Mouse (Mus musculus) limb, embryonic 10.5 days (tissue): ENCODE results near the gene Cd4. TPM values are rescaled to one million over a fixed set of nuclear protein-coding genes. Genes with fewer than 3 reads are reported as not detected.

Source experiments
- DNase-seq: peaks from one replicate; pipeline ENCODE4 v3.0.0-alpha.2; 2017; ENCODE audit warnings: low spot score
- H3K27ac ChIP-seq: fragments of 300-500 bp; sonication (generic); 2 replicates; pipeline ENCODE4 v1.5.1; 2016; ENCODE audit warnings: mild to moderate bottlenecking
- H3K27me3 ChIP-seq: fragments of 300-500 bp; sonication (generic); 2 replicates; pipeline ENCODE4 v1.6.1; 2016; ENCODE audit warnings: low read depth, mild to moderate bottlenecking; ENCODE audit not compliant: poor library complexity, severe bottlenecking
- H3K36me3 ChIP-seq: fragments of 300-500 bp; sonication (generic); 2 replicates; pipeline ENCODE4 v1.6.1; 2016; ENCODE audit warnings: mild to moderate bottlenecking, moderate library complexity
- H3K4me1 ChIP-seq: fragments of 300-500 bp; sonication (generic); 2 replicates; pipeline ENCODE4 v1.6.1; 2016
- H3K4me3 ChIP-seq: fragments of 300-500 bp; sonication (generic); 2 replicates; pipeline ENCODE4 v1.5.1; 2016; ENCODE audit warnings: mild to moderate bottlenecking, moderate library complexity
- H3K9me3 ChIP-seq: fragments of 300-500 bp; sonication (generic); replicated peaks from 2 replicates; pipeline ENCODE4 v1.6.1; 2016; ENCODE audit warnings: mild to moderate bottlenecking
- WGBS: fragments of 180-500 bp; shearing (Covaris S2); methylation state at CpG from one replicate; pipeline ENCODE4 v1.1.7; 2016; 5-methylcytosine and 5-hydroxymethylcytosine counted together
- polyA plus RNA-seq: library from polyadenylated mRNA; unstranded; fragments of >200 nt; fragmentation: Nextera tagmentation; extraction: Ambion mirVana; gene quantifications from 2 replicates; pipeline ENCODE4 v1.2.1, GENCODE M21; 2016

The Cd4 gene
- polyA plus RNA-seq, 1 experiment from 2014 or later: not detected

DNA sequence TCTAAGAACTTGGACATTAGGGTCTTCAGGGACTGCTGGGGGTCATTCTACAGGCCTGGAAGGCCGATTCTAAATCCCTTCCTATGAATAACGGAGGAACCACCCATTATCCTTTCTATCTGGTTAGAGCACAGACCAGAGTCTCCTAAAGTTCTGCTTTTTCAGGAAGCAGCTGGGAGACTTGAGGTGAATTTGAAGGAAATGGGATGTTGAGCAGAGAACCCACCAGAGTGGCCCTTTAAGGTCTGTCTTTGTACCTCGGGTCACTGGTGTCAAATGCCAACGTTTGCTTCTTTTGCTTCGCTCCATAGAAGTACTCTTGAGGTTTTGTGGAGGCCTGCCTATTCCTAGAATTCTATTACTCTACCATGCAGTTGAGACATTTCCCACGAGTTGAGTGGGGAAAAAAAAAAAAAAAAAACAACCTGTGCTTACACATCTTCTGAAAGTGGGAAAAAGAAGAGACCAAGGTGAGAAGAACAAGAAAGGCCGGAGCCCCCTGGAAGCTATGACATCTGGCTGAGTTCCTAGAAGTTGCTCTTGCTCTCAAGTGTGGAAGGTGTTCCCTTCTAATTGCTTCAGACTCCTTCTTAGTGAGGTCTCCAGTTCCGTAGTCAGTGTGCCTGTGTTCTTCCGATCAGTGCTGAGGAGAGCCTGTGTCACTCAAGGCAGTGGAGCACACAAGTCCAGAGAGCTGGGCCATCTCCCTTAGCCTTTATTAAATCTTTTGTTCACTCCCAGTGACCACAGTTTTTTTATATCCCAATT, 32.5 kb upstream of the Cd4 start:
- Histone ChIP-seq H3K4me1 (peaks cover 69% of the 10 kb centered on the region), H3K27me3 (no peaks in the 10 kb centered on the region), H3K36me3 (no peaks in the 10 kb centered on the region), H3K9me3 (no peaks in the 10 kb centered on the region), H3K27ac (peak overlapping the region; percentile 100), H3K4me3 (peak overlapping the region; percentile 97)
- DNase-seq: no peak
- WGBS: 26% methylated on average over 9 of the region's 9 CpGs

DNA sequence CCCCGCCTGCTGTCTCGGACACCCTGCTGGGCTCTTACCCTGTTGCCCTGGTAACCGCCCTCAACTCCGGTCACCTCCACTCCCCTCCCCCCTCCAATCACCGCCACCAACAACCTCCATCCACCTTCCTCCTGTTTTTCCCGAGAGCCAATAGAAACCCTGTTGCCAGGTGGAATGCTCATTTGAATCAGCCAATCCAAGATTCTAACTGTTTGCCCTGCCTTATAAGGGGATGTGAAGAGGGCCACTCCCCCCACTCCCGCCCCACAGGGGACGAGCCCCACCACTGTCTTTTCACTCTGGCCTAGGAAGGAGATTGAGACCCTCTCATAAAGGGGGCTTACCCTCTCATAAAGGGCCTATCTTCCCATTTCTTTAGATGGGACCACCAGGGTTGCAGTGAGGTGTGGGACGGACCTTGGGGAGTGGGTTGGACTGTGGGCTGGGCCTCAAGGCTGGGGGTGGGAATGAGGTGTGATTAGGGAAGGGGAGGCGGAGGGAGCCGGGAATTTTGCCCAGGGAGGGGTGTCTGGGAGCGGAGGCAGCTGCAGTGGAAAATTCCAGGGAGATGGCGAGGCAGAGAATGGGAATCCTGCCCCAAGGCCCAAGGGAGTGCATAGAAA, 31.8 kb upstream of the Cd4 start, which contains the start of gene Ptms:
Gene Ptms, minus strand, starts transcription at position 409 of the 623 bp plus-strand sequence.
- H3K36me3 ChIP-seq: peaks cover 4% of the 10 kb centered on the region
- peak within 1 kb of the TSS; percentile 97 for H3K4me3 ChIP-seq
- H3K27ac ChIP-seq: peak within 1 kb of the TSS; percentile 100
- WGBS: under 1% methylated on average over 13 of the region's 13 CpGs
- H3K4me1 ChIP-seq: peaks cover 71% of the 10 kb centered on the region
- peak; percentile 95 for DNase-seq
- no peaks in the 10 kb centered on the region for H3K27me3 ChIP-seq
- no peaks in the 10 kb centered on the region for H3K9me3 ChIP-seq

DNA sequence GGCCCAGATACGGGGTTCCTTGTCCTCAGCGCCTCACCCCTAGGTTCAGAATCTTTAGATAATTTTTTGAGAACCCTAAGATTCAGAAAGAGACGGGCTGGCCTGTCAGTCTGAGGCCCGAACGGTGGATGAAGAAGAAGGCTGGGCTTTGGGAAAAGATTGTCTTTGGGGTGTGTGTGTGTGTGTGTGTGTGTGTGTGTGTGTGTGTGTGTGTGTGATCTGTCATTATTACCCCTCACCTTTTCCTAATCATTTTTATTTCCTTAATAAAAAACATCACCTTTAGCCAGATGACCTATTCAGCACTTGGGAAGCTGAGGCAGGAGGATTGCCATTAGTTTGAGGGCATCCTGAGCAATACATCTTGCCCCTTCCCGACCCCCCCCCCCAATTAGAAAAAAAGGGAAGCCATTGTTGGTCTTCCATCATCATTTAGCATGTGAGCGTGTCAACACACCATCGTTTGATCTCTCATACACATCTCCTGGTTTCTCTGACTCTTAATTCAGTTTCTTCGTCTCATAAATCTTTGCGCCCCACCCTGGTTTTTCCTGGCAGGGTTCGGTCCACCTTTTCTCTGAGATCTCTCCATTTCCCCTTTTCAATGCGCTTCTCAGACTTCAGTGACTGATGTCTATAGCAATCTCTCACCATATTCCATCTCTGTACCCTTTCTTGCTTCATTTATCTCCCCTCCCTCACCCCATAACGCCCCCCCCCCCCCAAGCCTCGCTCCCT, 31.0 kb upstream of the Cd4 start:
- Histone ChIP-seq H3K27me3 (0 out of 2 replicates have a peak, but pooled peaks cover 3% of the 10 kb centered on the region), H3K27ac (peak overlapping the region; percentile 100), H3K36me3 (peaks cover 11% of the 10 kb centered on the region), H3K4me1 (peaks cover 78% of the 10 kb centered on the region), H3K4me3 (peak overlapping the region; percentile 97), H3K9me3 (no peaks in the 10 kb centered on the region)
- DNase-seq: no peak
- WGBS: 32% methylated on average over 14 of the region's 14 CpGs

DNA sequence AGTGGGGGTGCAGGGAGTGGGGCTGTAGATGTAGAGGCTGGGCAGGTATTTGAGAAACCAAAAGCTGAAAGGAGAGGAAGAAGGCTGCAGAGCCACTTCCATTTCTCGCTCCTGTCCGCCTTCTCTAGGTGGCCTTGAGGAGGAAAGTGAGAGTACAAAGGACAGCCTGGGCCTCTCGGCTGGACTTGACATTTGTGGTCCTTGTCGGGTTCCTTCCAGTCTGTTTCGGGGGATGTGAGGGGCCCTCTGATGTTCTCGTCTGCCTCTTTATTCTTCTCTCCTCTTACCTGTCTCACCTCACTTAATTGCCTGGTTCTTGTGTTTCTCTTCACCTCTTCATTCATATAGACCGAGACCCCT, 30.3 kb upstream of the Cd4 start:
- H3K27me3 ChIP-seq: peaks cover 10% of the 10 kb centered on the region; the same call in 1 of the 2 replicates
- peaks cover 86% of the 10 kb centered on the region for H3K4me1 ChIP-seq
- WGBS: 8% methylated on average over 7 of the region's 7 CpGs
- peak overlapping the region; percentile 100 for H3K27ac ChIP-seq
- peaks cover 19% of the 10 kb centered on the region for H3K36me3 ChIP-seq
- H3K9me3 ChIP-seq: no peaks in the 10 kb centered on the region
- no peak for DNase-seq
- H3K4me3 ChIP-seq: peak overlapping the region; percentile 97

DNA sequence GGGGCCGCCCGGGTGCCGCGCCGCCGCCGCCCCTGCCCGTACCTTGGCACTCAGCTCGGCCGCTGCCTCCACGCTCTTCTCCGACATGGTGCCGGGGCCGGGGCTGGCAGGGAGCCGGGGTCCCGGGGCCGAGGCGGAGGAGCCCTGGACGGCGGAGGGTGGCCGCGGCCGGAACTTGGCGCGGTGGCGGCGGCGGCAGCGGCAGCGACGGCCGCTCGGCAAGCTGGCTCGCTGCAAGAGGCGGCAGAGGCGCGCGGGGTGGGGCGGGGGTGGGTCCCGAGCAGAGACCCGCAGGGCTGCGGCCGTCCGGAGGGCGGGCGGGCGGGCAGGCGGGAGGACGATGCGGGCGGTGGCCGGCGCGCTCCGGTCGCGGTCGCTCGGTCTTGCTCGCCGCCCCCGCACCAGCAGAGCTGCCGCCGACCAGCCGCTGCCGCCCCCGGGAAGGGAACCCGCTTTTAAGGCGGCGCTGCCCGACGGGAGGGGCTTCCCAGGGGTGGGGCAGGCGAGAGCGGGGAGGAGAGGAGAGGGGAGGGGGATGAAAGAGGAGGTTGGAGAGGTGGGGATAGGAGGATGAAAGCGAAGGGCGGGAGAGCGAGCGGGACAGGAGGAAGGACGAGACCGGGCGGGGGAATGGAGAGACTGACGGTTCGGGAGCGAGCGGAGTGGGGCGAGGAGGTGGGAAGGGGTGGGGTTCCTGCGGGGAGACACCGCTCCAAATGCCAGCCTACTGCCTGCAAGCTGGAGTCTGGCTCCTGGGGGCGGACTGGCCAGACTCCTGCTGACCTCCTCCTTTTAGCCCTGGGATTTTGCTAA, 29.7 kb upstream of the Cd4 start:
- H3K4me1 ChIP-seq: peaks cover 82% of the 10 kb centered on the region
- peaks cover 11% of the 10 kb centered on the region; the same call in 1 of the 2 replicates for H3K27me3 ChIP-seq
- H3K9me3 ChIP-seq: no peaks in the 10 kb centered on the region
- H3K36me3 ChIP-seq: peaks cover 25% of the 10 kb centered on the region
- peak; percentile 91 for DNase-seq
- H3K27ac ChIP-seq: peak overlapping the region; percentile 100
- under 1% methylated on average over 89 of the region's 89 CpGs for WGBS
- peak overlapping the region; percentile 97 for H3K4me3 ChIP-seq

DNA sequence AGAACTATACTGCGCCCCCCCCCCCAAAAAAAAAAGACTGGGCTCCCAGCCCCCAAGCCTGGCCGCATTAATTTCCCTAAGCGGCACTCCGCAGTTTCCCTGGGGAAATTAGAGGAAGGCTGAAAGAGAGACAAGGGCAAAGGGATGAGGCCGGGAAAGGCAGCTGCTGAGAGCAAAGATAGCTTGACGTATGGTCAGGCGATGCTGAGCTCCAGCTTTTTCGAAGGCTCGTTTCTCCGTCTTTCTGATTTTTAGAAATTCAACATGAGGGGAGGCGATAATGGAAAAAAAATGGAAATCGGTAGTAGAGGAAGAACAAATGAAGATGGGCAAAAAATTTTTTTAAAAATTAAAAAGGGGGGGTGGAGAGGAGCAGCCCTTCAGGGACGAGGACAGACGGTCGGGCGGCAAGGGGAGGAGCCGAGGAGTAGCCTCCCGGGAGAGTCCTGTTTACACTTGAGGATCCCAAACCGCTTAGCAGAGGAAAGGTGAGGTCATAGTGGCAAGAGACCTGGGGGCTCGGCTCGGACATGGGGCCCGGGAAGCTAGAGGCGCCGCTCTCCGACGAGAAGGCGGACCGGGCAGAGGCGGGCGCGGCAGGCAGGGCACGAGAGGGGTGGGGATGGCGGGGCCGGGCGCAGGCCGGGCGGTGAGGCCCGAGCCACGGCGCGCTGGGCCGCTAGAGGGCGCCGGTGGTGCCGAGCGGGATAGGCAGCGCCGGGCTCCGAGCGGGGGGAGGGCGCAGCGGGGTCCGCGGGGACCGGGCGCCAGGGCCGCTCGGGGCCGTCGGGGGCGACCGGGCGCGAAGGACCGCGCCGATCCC, 28.9 kb upstream of the Cd4 start:
- Histone ChIP-seq H3K27me3 (peaks cover 11% of the 10 kb centered on the region; the same call in 1 of the 2 replicates), H3K36me3 (peaks cover 30% of the 10 kb centered on the region), H3K4me1 (peaks cover 81% of the 10 kb centered on the region), H3K9me3 (no peaks in the 10 kb centered on the region), H3K4me3 (peak overlapping the region; percentile 97), H3K27ac (peak overlapping the region; percentile 100)
- WGBS: 1% methylated on average over 40 of the region's 67 CpGs
- peak; percentile 92 for DNase-seq

DNA sequence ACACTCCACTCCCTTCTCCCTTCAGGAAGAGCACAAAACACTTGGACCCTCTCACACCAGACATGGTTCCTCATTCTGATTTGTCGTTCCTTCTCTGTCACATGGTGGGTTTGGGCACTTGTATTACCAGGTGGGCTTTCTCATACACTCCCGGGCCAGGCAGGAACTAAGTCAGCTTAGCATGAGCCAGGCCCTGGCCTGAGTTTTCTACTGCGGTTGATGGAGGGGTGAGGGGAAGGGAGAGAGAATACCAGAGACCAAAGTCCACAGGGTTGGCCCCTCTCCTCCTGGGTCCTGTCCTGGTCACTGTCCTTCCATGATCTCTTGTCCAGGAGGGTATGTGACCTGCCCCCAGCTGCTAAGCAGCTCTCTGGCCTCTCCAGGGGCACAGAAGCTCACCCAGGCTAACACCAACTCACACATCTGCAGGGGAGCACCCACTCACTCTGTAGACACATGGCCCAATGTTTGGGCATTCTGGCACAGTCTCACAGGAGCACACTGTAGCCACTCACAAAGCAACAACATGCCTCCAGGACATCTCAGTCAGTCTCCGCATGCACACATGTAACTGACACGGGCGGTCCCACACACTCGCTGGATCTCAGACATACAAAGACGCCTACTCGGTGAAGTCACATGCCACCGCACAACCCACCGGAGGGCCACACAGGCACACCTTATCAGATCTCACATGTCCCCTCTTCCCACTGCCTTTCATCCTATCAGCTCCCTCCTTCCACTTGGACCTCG, 28.1 kb upstream of the Cd4 start:
- WGBS: 12% methylated on average over 12 of the region's 12 CpGs
- Histone ChIP-seq H3K4me3 (peak overlapping the region; percentile 97), H3K27ac (peak overlapping the region; percentile 100), H3K27me3 (peaks cover 16% of the 10 kb centered on the region), H3K36me3 (peaks cover 30% of the 10 kb centered on the region), H3K4me1 (peaks cover 79% of the 10 kb centered on the region), H3K9me3 (no peaks in the 10 kb centered on the region)
- DNase-seq: no peak

DNA sequence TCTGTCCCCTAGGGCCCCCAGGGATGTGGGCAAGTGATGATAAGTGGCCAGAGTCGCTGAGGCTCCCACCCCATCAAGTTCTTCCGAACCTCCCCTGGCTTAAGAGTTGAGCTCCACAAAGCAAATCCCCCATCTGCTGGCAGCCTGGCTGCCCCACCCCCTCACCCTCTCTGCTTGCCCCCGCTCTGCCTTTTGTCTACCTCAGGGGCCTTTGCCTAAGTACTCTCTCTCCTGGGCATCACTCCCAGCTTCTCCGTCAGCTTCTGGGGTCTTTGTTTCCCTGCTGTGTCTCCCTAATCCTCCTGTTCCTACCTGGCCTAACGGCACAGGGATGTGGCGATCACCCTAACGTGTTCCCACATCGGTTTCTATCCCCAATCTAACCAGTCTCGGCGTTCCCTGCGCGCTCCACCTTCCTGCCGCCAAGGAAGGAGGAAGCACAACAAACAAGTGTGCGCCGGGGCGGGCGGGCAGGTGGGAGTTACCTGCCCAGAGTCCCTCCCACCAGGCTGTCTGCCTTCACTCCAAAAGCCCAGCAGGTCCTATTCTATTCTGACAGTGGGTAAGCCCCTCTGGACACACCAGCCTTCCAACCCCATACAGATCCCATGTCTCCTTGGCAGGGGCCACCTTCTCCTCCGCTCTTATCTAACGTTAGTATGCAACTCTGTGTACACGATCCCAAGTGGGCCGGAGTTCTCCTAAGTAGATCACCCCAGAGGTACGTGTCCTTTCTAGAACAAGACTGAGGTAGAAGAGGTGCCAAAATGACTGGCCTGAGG, 27.3 kb upstream of the Cd4 start:
- WGBS: 18% methylated on average over 22 of the region's 22 CpGs
- peak overlapping the region; percentile 100 for H3K27ac ChIP-seq
- peaks cover 24% of the 10 kb centered on the region for H3K27me3 ChIP-seq
- H3K36me3 ChIP-seq: peaks cover 30% of the 10 kb centered on the region
- no peaks in the 10 kb centered on the region for H3K9me3 ChIP-seq
- peaks cover 74% of the 10 kb centered on the region for H3K4me1 ChIP-seq
- H3K4me3 ChIP-seq: peak overlapping the region; percentile 97
- peak; percentile 57 for DNase-seq

DNA sequence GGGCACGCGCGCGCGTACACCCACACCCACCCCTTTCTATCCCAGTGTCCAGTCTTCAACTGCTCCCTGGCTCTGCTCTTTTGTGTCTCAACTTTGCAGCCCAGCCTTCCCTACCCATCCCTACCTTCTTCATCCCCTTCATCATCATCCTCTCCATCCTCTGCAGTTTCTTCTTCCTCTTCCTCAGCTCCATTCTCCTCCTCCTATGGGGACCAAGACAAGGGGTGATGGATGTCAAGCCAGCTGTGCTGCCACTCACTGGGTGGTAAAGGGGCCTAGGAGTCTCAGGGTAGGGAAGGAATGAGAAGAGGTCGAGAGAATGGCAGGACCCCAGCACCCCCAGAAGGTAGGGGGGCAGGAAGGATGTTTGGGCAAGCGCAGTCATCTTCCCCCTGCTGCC, 26.5 kb upstream of the Cd4 start:
- Histone ChIP-seq H3K4me3 (peak overlapping the region; percentile 97; the same call in 1 of the 2 replicates), H3K27me3 (peaks cover 32% of the 10 kb centered on the region), H3K9me3 (no peaks in the 10 kb centered on the region), H3K4me1 (peaks cover 76% of the 10 kb centered on the region), H3K36me3 (peaks cover 30% of the 10 kb centered on the region), H3K27ac (no peak overlapping the region)
- 79% methylated on average over 7 of the region's 7 CpGs for WGBS
- no peak for DNase-seq

DNA sequence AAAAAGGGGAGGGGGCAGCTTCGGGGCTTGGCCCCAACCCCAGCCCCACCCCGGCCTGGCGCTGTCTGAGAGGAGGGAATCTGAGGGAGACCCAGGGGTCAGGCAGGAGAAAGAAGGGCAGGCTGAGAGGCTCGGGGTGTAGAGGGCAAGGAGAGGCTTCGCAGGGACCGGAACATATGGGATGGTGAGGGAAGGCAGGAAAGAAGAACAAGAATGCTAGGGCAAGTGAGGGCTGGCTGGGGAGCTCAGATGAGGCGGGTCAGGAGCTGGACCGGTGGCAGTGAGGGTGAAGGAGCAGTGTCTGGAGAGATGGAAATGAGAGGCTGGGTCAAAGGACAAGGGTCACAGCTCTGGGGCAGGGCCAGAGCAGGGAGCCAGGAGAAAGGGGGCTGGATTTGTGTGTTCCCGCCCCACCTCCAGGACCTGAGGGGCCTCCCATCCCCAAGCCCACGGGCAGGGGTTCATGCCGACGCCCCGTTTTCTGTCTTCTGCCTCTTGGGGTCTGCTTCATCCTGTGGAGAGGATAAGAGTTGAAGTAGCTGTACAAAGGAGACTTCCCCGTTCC, 25.8 kb upstream of the Cd4 start:
- no peak for DNase-seq
- peak overlapping the region; percentile 19; the same call in 1 of the 2 replicates for H3K27ac ChIP-seq

More for the DNA sequence above, 25.8 kb upstream of the Cd4 start:
- Histone ChIP-seq H3K36me3 (peaks cover 30% of the 10 kb centered on the region), H3K4me1 (peaks cover 70% of the 10 kb centered on the region), H3K9me3 (no peaks in the 10 kb centered on the region), H3K27me3 (peaks cover 39% of the 10 kb centered on the region), H3K4me3 (0 out of 2 replicates have a peak overlapping the region, but pooled peaks have one; percentile 6)
- 78% methylated on average over 14 of the region's 14 CpGs for WGBS
